Mouse (Mus musculus) heart, embryonic 10.5 days (tissue): ENCODE data around the gene N4bp3. TPM values are rescaled to one million over a fixed set of nuclear protein-coding genes. Genes with fewer than 3 reads are reported as not detected.
"Not testable (repeated sequence)": the region's sequence is repeated elsewhere in the genome, so short reads cannot be mapped to it uniquely, and the experiment has no call there.

ENCODE experiments used
- DNase-seq: peaks from one replicate; pipeline ENCODE4 v3.0.0-alpha.2; 2017; ENCODE audit warnings: low spot score
- H3K27ac ChIP-seq: fragments of 300-500 bp; sonication (generic); 2 replicates; pipeline ENCODE4 v1.5.1; 2016; ENCODE audit warnings: mild to moderate bottlenecking
- H3K27me3 ChIP-seq: fragments of 300-500 bp; sonication (generic); 2 replicates; pipeline ENCODE4 v1.6.1; 2016; ENCODE audit warnings: mild to moderate bottlenecking; ENCODE audit not compliant: poor library complexity, insufficient read depth, severe bottlenecking
- H3K36me3 ChIP-seq: fragments of 300-500 bp; sonication (generic); 2 replicates; pipeline ENCODE4 v1.6.1; 2016; ENCODE audit warnings: mild to moderate bottlenecking, moderate library complexity
- H3K4me1 ChIP-seq: fragments of 300-500 bp; sonication (generic); 2 replicates; pipeline ENCODE4 v1.6.1; 2016; ENCODE audit warnings: mild to moderate bottlenecking
- H3K4me3 ChIP-seq: fragments of 300-500 bp; sonication (generic); 2 replicates; pipeline ENCODE4 v1.5.1; 2016; ENCODE audit warnings: mild to moderate bottlenecking, moderate library complexity
- H3K9me3 ChIP-seq: fragments of 300-500 bp; sonication (generic); 2 replicates; pipeline ENCODE4 v1.6.1; 2016; ENCODE audit warnings: mild to moderate bottlenecking, moderate library complexity
- WGBS: fragments of 180-500 bp; shearing (Covaris S2); methylation state at CpG from one replicate; pipeline ENCODE4 v1.1.7; 2016; 5-methylcytosine and 5-hydroxymethylcytosine counted together
- polyA plus RNA-seq: library from polyadenylated mRNA; unstranded; fragments of >200 nt; fragmentation: Nextera tagmentation; extraction: Ambion mirVana; gene quantifications from 2 replicates; pipeline ENCODE4 v1.2.1, GENCODE M21; 2016

The N4bp3 gene
- polyA plus RNA-seq, 1 experiment from 2014 or later = 12.0 TPM

GRCm38 (mm10) chr11:51619409-51620060 lies 31.1 kb downstream of the N4bp3 start, which contains the start of gene Nhp2:
Gene Nhp2 (plus strand): TSS chr11:51619735.
- peaks cover 30% of the 10 kb centered on the region for H3K4me1 ChIP-seq
- under 1% methylated on average over 51 of the region's 51 CpGs for WGBS
- H3K4me3 ChIP-seq = peak within 1 kb of the TSS; percentile 91
- H3K27ac ChIP-seq = peak within 1 kb of the TSS; percentile 89
- H3K9me3 ChIP-seq = no peaks in the 10 kb centered on the region
- H3K27me3 ChIP-seq = no peaks in the 10 kb centered on the region
- peaks cover 33% of the 10 kb centered on the region for H3K36me3 ChIP-seq
- peak; percentile 98 for DNase-seq

- H3K27me3 ChIP-seq = no peaks in the 10 kb centered on the region
- 44% methylated on average over 8 of the region's 8 CpGs for WGBS
- no peak for DNase-seq
- H3K4me1 ChIP-seq = peaks cover 30% of the 10 kb centered on the region
- H3K4me3 ChIP-seq = peak overlapping the region; percentile 91
- H3K9me3 ChIP-seq = no peaks in the 10 kb centered on the region
- peak overlapping the region; percentile 89 for H3K27ac ChIP-seq
- H3K36me3 ChIP-seq = peaks cover 27% of the 10 kb centered on the region
Measured at GRCm38 (mm10) chr11:51618894-51619408, 31.7 kb downstream of the N4bp3 start.

GRCm38 (mm10) chr11:51617693-51618092 lies 32.9 kb downstream of the N4bp3 start:
- H3K27ac ChIP-seq = no peak overlapping the region
- no peaks in the 10 kb centered on the region for H3K9me3 ChIP-seq
- peaks cover 15% of the 10 kb centered on the region for H3K36me3 ChIP-seq
- no peak for DNase-seq
- H3K27me3 ChIP-seq = no peaks in the 10 kb centered on the region
- no peak overlapping the region for H3K4me3 ChIP-seq
- WGBS = 10% methylated on average over 4 of the region's 4 CpGs
- H3K4me1 ChIP-seq = peaks cover 30% of the 10 kb centered on the region

- DNase-seq, H3K36me3 ChIP-seq, H3K27me3 ChIP-seq, H3K9me3 ChIP-seq: not testable (repeated sequence)
- WGBS = 90% methylated on average over 7 of the region's 7 CpGs
- Histone ChIP-seq H3K27ac (peak overlapping the region; percentile 88), H3K4me3 (peak overlapping the region; percentile 54), H3K4me1 (peaks cover 23% of the 10 kb centered on the region)
Measured at GRCm38 (mm10) chr11:51616113-51616512, 34.5 kb downstream of the N4bp3 start.

- 2% methylated on average over 14 of the region's 14 CpGs for WGBS
- Histone ChIP-seq H3K27me3 (no peaks in the 10 kb centered on the region), H3K9me3 (no peaks in the 10 kb centered on the region), H3K4me3 (peak overlapping the region; percentile 54), H3K4me1 (peaks cover 18% of the 10 kb centered on the region), H3K36me3 (no peaks in the 10 kb centered on the region), H3K27ac (peak overlapping the region; percentile 88)
- DNase-seq = peak; percentile 94
Measured at GRCm38 (mm10) chr11:51615601-51616000, 35.0 kb downstream of the N4bp3 start.

GRCm38 (mm10) chr11:51615129-51615528 lies 35.5 kb downstream of the N4bp3 start:
- Histone ChIP-seq H3K4me3 (peak overlapping the region; percentile 54), H3K4me1 (peaks cover 13% of the 10 kb centered on the region), H3K9me3 (no peaks in the 10 kb centered on the region), H3K27ac (peak overlapping the region; percentile 88), H3K36me3 (no peaks in the 10 kb centered on the region), H3K27me3 (no peaks in the 10 kb centered on the region)
- WGBS = 39% methylated on average over 7 of the region's 7 CpGs
- no peak for DNase-seq

GRCm38 (mm10) chr11:51614256-51614655 lies 36.4 kb downstream of the N4bp3 start:
- no peak overlapping the region for H3K4me3 ChIP-seq
- H3K9me3 ChIP-seq = no peaks in the 10 kb centered on the region
- no peaks in the 10 kb centered on the region for H3K36me3 ChIP-seq
- no peak for DNase-seq
- 75% methylated on average over 8 of the region's 8 CpGs for WGBS
- no peaks in the 10 kb centered on the region for H3K27me3 ChIP-seq
- H3K4me1 ChIP-seq = peaks cover 13% of the 10 kb centered on the region
- no peak overlapping the region for H3K27ac ChIP-seq

- not testable (repeated sequence) for H3K9me3 ChIP-seq, H3K4me1 ChIP-seq, DNase-seq, H3K27me3 ChIP-seq, H3K36me3 ChIP-seq, H3K27ac ChIP-seq, H3K4me3 ChIP-seq
- 84% methylated on average over 5 of the region's 5 CpGs for WGBS
Measured at GRCm38 (mm10) chr11:51609940-51610339, 40.7 kb downstream of the N4bp3 start.

- Histone ChIP-seq H3K27ac (no peak overlapping the region), H3K4me3 (no peak overlapping the region), H3K4me1 (peaks cover 14% of the 10 kb centered on the region), H3K27me3 (no peaks in the 10 kb centered on the region), H3K36me3 (peaks cover 12% of the 10 kb centered on the region), H3K9me3 (no peaks in the 10 kb centered on the region)
- no peak for DNase-seq
- 65% methylated on average over 3 of the region's 3 CpGs for WGBS
Measured at GRCm38 (mm10) chr11:51609266-51609909, 41.3 kb downstream of the N4bp3 start.

- peak overlapping the region; percentile 100 for H3K27ac ChIP-seq
- H3K9me3 ChIP-seq = no peaks in the 10 kb centered on the region
- DNase-seq = no peak
- peak overlapping the region; percentile 99 for H3K4me3 ChIP-seq
- WGBS = 12% methylated on average over 15 of the region's 15 CpGs
- H3K4me1 ChIP-seq = peaks cover 22% of the 10 kb centered on the region
- peaks cover 33% of the 10 kb centered on the region for H3K36me3 ChIP-seq
- no peaks in the 10 kb centered on the region for H3K27me3 ChIP-seq
Measured at GRCm38 (mm10) chr11:51607096-51607738, 43.4 kb downstream of the N4bp3 start.

GRCm38 (mm10) chr11:51606447-51607095 lies 44.1 kb downstream of the N4bp3 start, which contains the start of gene Hnrnpab:
Gene Hnrnpab (minus strand): TSS chr11:51606847.
- peaks cover 40% of the 10 kb centered on the region for H3K36me3 ChIP-seq
- peaks cover 29% of the 10 kb centered on the region for H3K4me1 ChIP-seq
- peak; percentile 98 for DNase-seq
- no peaks in the 10 kb centered on the region for H3K27me3 ChIP-seq
- no peaks in the 10 kb centered on the region for H3K9me3 ChIP-seq
- peak within 1 kb of the TSS; percentile 99 for H3K4me3 ChIP-seq
- peak within 1 kb of the TSS; percentile 100 for H3K27ac ChIP-seq
- under 1% methylated on average over 87 of the region's 91 CpGs for WGBS

- no peaks in the 10 kb centered on the region for H3K9me3 ChIP-seq
- peak overlapping the region; percentile 99 for H3K4me3 ChIP-seq
- peaks cover 47% of the 10 kb centered on the region for H3K36me3 ChIP-seq
- peak overlapping the region; percentile 100 for H3K27ac ChIP-seq
- under 1% methylated on average over 80 of the region's 81 CpGs for WGBS
- DNase-seq = peak; percentile 93
- H3K27me3 ChIP-seq = no peaks in the 10 kb centered on the region
- peaks cover 29% of the 10 kb centered on the region for H3K4me1 ChIP-seq
Measured at GRCm38 (mm10) chr11:51605602-51606446, 44.8 kb downstream of the N4bp3 start.
